Mouse (Mus musculus): ENCODE measurements around the gene Krt26. TPM values are rescaled to one million over a fixed set of nuclear protein-coding genes. Genes with fewer than 3 reads are reported as not detected.

Krt26 gene
- polyA plus RNA-seq, 1 experiment from 2014 or later, result 0.08 TPM

Other genes starting within 250 kb of the Krt26 start
- not detected in 2 replicates for gene Tns4, start 248.7 kb downstream of the Krt26 start, polyA plus RNA-seq (2015; fragmentation: Nextera tagmentation; extraction: Ambion mirVana)
- 0.16 TPM in 1 of 2 replicates, not detected in the other for gene Ccr7, start 182.9 kb downstream of the Krt26 start, polyA plus RNA-seq (2015; fragmentation: Nextera tagmentation; extraction: Ambion mirVana)
- 351 and 398 TPM in 2 replicates for gene Smarce1, start 106.9 kb downstream of the Krt26 start, polyA plus RNA-seq (2015; fragmentation: Nextera tagmentation; extraction: Ambion mirVana)
- gene Krt222, start 93.9 kb downstream of the Krt26 start, polyA plus RNA-seq (2015; fragmentation: Nextera tagmentation; extraction: Ambion mirVana), result 2.6 and 3.9 TPM in 2 replicates
- 0.18 TPM in 1 of 2 replicates, not detected in the other for gene Krt24, start 52.7 kb downstream of the Krt26 start, polyA plus RNA-seq (2015; fragmentation: Nextera tagmentation; extraction: Ambion mirVana)
- not detected in 2 replicates for gene Krt25, start 15.0 kb downstream of the Krt26 start, polyA plus RNA-seq (2015; fragmentation: Nextera tagmentation; extraction: Ambion mirVana)
- gene Krt27, start 13.1 kb upstream of the Krt26 start, polyA plus RNA-seq (2015; fragmentation: Nextera tagmentation; extraction: Ambion mirVana), result not detected in 2 replicates
- gene Krt28, start 36.9 kb upstream of the Krt26 start, polyA plus RNA-seq (2015; fragmentation: Nextera tagmentation; extraction: Ambion mirVana), result not detected in 2 replicates
- gene Krt10, start 51.4 kb upstream of the Krt26 start, polyA plus RNA-seq (2015; fragmentation: Nextera tagmentation; extraction: Ambion mirVana), result 24.1 and 25.3 TPM in 2 replicates
- 0.18 and 0.24 TPM in 2 replicates for gene Krt12, start 84.3 kb upstream of the Krt26 start, polyA plus RNA-seq (2015; fragmentation: Nextera tagmentation; extraction: Ambion mirVana)
- gene Krt20, start 100.2 kb upstream of the Krt26 start, polyA plus RNA-seq (2015; fragmentation: Nextera tagmentation; extraction: Ambion mirVana), result not detected in 2 replicates
- 0.15 TPM in 1 of 2 replicates, not detected in the other for gene Krt23, start 155.2 kb upstream of the Krt26 start, polyA plus RNA-seq (2015; fragmentation: Nextera tagmentation; extraction: Ambion mirVana)
- not detected in 2 replicates for gene Krt39, start 183.4 kb upstream of the Krt26 start, polyA plus RNA-seq (2015; fragmentation: Nextera tagmentation; extraction: Ambion mirVana)
- not detected in 2 replicates for gene Krt40, start 205.2 kb upstream of the Krt26 start, polyA plus RNA-seq (2015; fragmentation: Nextera tagmentation; extraction: Ambion mirVana)
- not detected in 2 replicates for gene Krtap3-3, start 212.9 kb upstream of the Krt26 start, polyA plus RNA-seq (2015; fragmentation: Nextera tagmentation; extraction: Ambion mirVana)
- gene Krtap3-2, start 218.9 kb upstream of the Krt26 start, polyA plus RNA-seq (2015; fragmentation: Nextera tagmentation; extraction: Ambion mirVana), result not detected in 2 replicates
- not detected in 2 replicates for gene Gm11939, start 221.5 kb upstream of the Krt26 start, polyA plus RNA-seq (2015; fragmentation: Nextera tagmentation; extraction: Ambion mirVana)
- gene Krtap3-1, start 228.7 kb upstream of the Krt26 start, polyA plus RNA-seq (2015; fragmentation: Nextera tagmentation; extraction: Ambion mirVana), result not detected in 2 replicates
- gene Krtap1-5, start 243.1 kb upstream of the Krt26 start, polyA plus RNA-seq (2015; fragmentation: Nextera tagmentation; extraction: Ambion mirVana), result not detected in 2 replicates
- not detected in 2 replicates for gene Krtap1-4, start 245.7 kb upstream of the Krt26 start, polyA plus RNA-seq (2015; fragmentation: Nextera tagmentation; extraction: Ambion mirVana)